Mouse (Mus musculus): ENCODE data around the gene Tmem59. TPM values are rescaled to one million over a fixed set of nuclear protein-coding genes. Genes with fewer than 3 reads are reported as not detected.

The Tmem59 gene
- total RNA-seq, 2 experiments from 2014 or later, result 217 to 233 TPM

- H3K4me3 ChIP-seq, result no peak overlapping the region
- H3K27ac ChIP-seq, result no peak overlapping the region
- DNase-seq (ENCODE audit: extremely low spot score in 1 of 2, low spot score in 2 of 2), result no peak
- no peak for TF ChIP-seq CTCF (IDR thresholded peaks at IDR 0.05)
- intact Hi-C loops (cut with DNase I), result loop anchor here (5.0 kb wide), 1 partner anchor 70 kb away; the partner anchor contains the start of genes Hspb11 and Lrrc42
Measured at GRCm38 (mm10) chr4:107181866-107182265, 3.7 kb downstream of the Tmem59 start.

DNA sequence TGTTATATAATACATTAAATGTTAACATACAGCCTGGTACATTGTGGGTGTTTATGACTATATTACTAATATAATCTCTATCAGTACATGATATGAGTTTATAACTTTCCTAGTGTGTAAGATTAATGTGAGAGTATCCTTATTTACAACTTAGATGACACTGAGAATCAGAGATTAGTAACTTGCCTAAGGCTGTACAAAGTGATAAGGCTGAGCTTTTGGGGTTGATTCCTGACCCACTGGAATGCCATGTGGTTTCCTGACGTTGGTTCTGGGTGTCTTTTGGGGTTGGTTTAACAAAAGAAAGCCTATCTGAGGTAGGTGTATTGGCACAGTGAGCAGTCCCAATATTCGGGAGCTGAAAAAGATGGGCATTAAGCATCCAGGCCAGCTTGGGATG, 4.6 kb downstream of the Tmem59 start:
- TF ChIP-seq CTCF (IDR thresholded peaks at IDR 0.05), result no peak
- DNase-seq (ENCODE audit: extremely low spot score in 1 of 2, low spot score in 2 of 2), result no peak
- Histone ChIP-seq H3K4me3 (no peak overlapping the region), H3K27ac (no peak overlapping the region)
- intact Hi-C loops (cut with DNase I), result loop anchor here (5.0 kb wide), 1 partner anchor 70 kb away; the partner anchor contains the start of genes Hspb11 and Lrrc42

- TF ChIP-seq CTCF (IDR thresholded peaks at IDR 0.05), result no peak
- Histone ChIP-seq H3K27ac (no peak overlapping the region), H3K4me3 (no peak overlapping the region)
- no peak for DNase-seq (ENCODE audit: extremely low spot score in 1 of 2, low spot score in 2 of 2)
- intact Hi-C loops (cut with DNase I), result loop anchor here (5.0 kb wide), 1 partner anchor 69 kb away; the partner anchor contains the start of genes Hspb11 and Lrrc42
Measured at GRCm38 (mm10) chr4:107183203-107183602, 5.0 kb downstream of the Tmem59 start.

- Histone ChIP-seq H3K4me3 (no peak overlapping the region), H3K27ac (no peak overlapping the region)
- intact Hi-C loops (cut with DNase I), result no loop called here
- no peak for TF ChIP-seq CTCF (IDR thresholded peaks at IDR 0.05)
- no peak for DNase-seq (ENCODE audit: extremely low spot score in 1 of 2, low spot score in 2 of 2)
Measured at GRCm38 (mm10) chr4:107185703-107186102, 7.5 kb downstream of the Tmem59 start.

- intact Hi-C loops (cut with DNase I), result no loop called here
- no peak for DNase-seq (ENCODE audit: extremely low spot score in 1 of 2, low spot score in 2 of 2)
- no peak; the same call in none of the 2 replicates for TF ChIP-seq CTCF (IDR thresholded peaks at IDR 0.05)
- Histone ChIP-seq H3K27ac (no peak overlapping the region), H3K4me3 (no peak overlapping the region)
Measured at GRCm38 (mm10) chr4:107193841-107194240, 15.6 kb downstream of the Tmem59 start.

DNA sequence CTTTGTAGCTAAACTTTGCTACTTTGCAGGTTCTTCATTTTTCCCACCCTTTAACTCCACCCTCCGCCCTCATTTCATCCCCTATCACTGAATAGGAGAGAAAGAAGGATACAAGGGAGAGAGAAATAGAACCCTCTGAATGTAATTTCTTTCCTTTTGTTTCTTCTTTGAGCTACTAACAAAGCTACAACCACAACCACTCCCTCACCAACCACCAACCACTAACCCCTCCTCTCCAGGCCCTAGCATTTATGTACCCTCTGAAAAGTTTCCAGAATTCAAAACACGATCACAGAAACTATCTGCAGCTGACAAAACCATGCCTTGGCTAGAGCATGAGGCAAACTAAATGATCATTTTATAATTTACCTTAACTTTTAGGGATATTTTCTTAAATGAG, 18.3 kb downstream of the Tmem59 start:
- no peak for TF ChIP-seq CTCF (IDR thresholded peaks at IDR 0.05)
- H3K4me3 ChIP-seq, result no peak overlapping the region
- intact Hi-C loops (cut with DNase I), result loop anchor here (5.0 kb wide), 1 partner anchor 151 kb away; no protein-coding TSS in a partner anchor
- DNase-seq (ENCODE audit: extremely low spot score in 1 of 2, low spot score in 2 of 2), result no peak
- H3K27ac ChIP-seq, result no peak overlapping the region

GRCm38 (mm10) chr4:107198072-107198471, 19.9 kb downstream of the Tmem59 start:
- TF ChIP-seq CTCF (IDR thresholded peaks at IDR 0.05), result no peak
- H3K4me3 ChIP-seq, result no peak overlapping the region
- intact Hi-C loops (cut with DNase I), result loop anchor here (5.0 kb wide), 1 partner anchor 149 kb away; no protein-coding TSS in a partner anchor
- no peak overlapping the region for H3K27ac ChIP-seq
- DNase-seq (ENCODE audit: extremely low spot score in 1 of 2, low spot score in 2 of 2), result no peak

DNA sequence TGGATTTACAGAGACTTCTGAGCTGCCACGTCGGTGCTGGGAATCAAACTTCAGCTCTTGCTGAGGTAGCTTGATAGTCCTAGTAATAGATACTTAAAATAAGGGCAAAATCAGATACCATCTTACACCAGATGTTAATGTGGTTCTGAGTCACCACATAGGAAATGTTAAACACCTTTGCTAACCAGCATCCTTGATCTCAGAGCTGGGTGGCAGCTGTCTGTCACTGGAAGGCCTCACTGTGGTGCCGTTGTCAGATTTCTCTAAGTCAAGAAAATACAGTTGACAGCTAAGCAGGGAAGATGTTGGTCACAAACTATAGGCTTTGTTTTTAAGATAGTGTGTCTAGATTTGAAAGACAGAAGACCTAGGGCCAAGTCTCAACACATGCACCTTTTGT, 23.6 kb downstream of the Tmem59 start:
- intact Hi-C loops (cut with DNase I), result no loop called here
- no peak for DNase-seq (ENCODE audit: extremely low spot score in 1 of 2, low spot score in 2 of 2)
- TF ChIP-seq CTCF (IDR thresholded peaks at IDR 0.05), result no peak
- no peak overlapping the region for H3K4me3 ChIP-seq
- no peak overlapping the region for H3K27ac ChIP-seq

DNA sequence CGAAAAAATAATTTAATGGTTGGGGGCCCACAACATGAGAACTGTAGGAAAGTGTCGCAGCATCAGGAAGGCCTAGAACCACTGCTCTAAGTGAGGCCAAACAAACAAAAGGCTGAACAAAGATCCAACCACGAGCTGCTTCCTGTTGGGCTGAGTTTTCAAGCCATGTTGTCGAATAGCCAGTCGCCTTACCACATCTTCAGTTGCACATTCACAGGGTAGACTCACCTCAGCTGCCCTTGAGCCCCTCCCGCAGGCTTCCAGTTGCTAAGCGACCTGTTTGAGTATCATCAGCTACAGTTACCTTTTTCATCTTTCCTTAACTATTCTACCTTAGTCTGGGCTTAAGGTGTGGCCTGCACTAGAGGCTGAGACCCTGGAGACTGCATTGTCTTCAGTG, 24.8 kb downstream of the Tmem59 start:
- no peak for TF ChIP-seq CTCF (IDR thresholded peaks at IDR 0.05)
- intact Hi-C loops (cut with DNase I), result no loop called here
- no peak overlapping the region for H3K4me3 ChIP-seq
- DNase-seq (ENCODE audit: extremely low spot score in 1 of 2, low spot score in 2 of 2), result no peak
- no peak overlapping the region for H3K27ac ChIP-seq

- intact Hi-C loops (cut with DNase I), result no loop called here
- no peak overlapping the region for H3K4me3 ChIP-seq
- no peak for TF ChIP-seq CTCF (IDR thresholded peaks at IDR 0.05)
- no peak for DNase-seq (ENCODE audit: extremely low spot score in 1 of 2, low spot score in 2 of 2)
- no peak overlapping the region for H3K27ac ChIP-seq
Measured at GRCm38 (mm10) chr4:107207016-107207415, 28.8 kb downstream of the Tmem59 start.

DNA sequence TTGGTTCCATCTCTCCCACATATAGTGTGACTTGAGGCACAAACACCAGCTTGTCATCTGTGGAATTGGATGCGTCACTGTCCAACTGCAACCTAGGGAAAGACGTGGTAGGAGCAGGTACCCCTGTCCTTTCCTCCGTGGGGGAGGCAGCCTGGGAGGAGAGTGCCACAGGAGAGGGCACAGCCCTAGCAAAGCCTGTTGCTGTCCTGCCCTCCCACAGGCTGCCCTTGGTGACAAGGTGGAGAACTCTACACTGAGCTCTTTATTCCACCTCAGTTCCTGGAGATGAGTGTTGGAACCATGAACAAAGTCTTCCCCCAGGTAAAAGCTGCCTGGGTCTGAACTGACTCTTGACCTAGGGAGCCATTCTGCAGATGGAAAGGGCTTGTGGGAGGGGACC, 30.7 kb downstream of the Tmem59 start, which contains the start of gene Ldlrad1:
Gene Ldlrad1, plus strand, starts transcription at position 301 of the 400 bp plus-strand sequence.
- no peak for DNase-seq (ENCODE audit: extremely low spot score in 1 of 2, low spot score in 2 of 2)
- intact Hi-C loops (cut with DNase I), result no loop called here
- H3K4me3 ChIP-seq, result no peak within 1 kb of the TSS
- no peak within 1 kb of the TSS for H3K27ac ChIP-seq
- no peak for TF ChIP-seq CTCF (IDR thresholded peaks at IDR 0.05)

DNA sequence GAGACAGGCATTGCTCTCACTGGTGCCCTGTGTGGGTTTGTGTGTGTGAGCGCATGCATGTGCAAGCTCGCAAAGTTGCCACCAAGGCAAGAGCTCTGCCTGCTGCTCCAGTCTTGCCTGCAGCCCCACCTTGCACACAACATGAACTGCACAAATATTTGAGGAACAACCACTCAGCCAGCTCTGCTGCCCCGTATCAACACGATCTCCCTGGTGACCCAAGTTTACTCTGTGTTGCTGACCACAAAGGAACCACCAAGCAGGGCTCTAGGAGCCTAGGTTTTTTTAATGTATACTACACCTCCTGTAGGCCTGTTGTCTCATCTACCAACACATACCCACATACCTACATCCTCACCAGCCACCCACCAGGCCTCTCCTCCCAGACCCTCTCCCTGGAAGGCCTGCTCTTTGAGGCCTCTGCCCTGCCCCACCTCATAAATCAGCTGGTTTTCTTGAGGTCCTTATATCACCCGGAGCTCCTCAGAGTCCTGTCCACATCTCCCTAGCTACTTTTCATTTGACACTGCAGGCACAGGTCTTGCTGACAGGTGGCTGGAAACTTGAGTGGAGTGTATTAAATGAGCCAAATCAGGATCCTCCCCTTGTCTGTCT, 32.4 kb downstream of the Tmem59 start:
- intact Hi-C loops (cut with DNase I), result no loop called here
- no peak overlapping the region for H3K4me3 ChIP-seq
- no peak for DNase-seq (ENCODE audit: extremely low spot score in 1 of 2, low spot score in 2 of 2)
- no peak overlapping the region for H3K27ac ChIP-seq
- no peak for TF ChIP-seq CTCF (IDR thresholded peaks at IDR 0.05)

DNA sequence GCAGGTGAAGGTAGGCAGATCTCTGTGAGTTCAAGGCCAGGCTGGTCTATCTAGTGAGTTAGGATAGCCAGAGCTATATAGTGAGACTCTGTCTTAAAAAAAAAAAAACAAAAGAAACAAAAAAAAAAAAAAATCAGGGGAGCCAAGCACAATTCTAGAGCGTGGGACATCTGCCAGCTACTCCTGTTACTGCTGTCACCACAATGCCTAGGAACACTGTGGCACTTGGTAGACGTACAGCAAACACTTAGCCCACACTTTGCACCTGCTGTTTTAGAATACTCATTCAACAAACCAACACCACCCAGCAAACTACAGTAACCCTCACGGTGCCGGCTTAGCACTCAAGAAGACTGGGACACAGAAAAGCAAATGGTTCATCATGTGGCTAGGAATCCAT, 33.3 kb downstream of the Tmem59 start:
- Histone ChIP-seq H3K4me3 (no peak overlapping the region), H3K27ac (no peak overlapping the region)
- no peak for TF ChIP-seq CTCF (IDR thresholded peaks at IDR 0.05)
- intact Hi-C loops (cut with DNase I), result no loop called here
- peak in 1 of 2 experiments; percentile 21 for DNase-seq (ENCODE audit: extremely low spot score in 1 of 2, low spot score in 2 of 2)

Data from left cerebral cortex, adult 2 months (tissue).